Mouse (Mus musculus) stomach, embryonic 14.5 days (tissue): Measurements from ENCODE around the gene Lix1l. TPM values are rescaled to one million over a fixed set of nuclear protein-coding genes. Genes with fewer than 3 reads are reported as not detected.
"Not testable (repeated sequence)": the region's sequence is repeated elsewhere in the genome, so short reads cannot be mapped to it uniquely, and the experiment has no call there.

ENCODE experiments used
- ATAC-seq: fragments of 200-750 bp; cut with Nextera tagmentation; 2 replicates; pipeline ENCODE4 v1.8.0; 2017; ENCODE audit warnings: low read depth, moderate TSS enrichment; ENCODE audit not compliant: insufficient number of reproducible peaks, insufficient read depth, low FRiP score
- H3K27ac ChIP-seq: fragments of 300-500 bp; sonication (generic); 2 replicates; pipeline ENCODE4 v1.5.1; 2014; ENCODE audit warnings: mild to moderate bottlenecking, low read length, moderate library complexity, mixed read lengths
- H3K27me3 ChIP-seq: fragments of 300-500 bp; sonication (generic); 2 replicates; pipeline ENCODE4 v1.6.1; 2014; ENCODE audit warnings: low read length, control low read depth, mixed read lengths; ENCODE audit not compliant: control insufficient read depth, insufficient read depth
- H3K36me3 ChIP-seq: fragments of 300-500 bp; sonication (generic); 2 replicates; pipeline ENCODE4 v1.6.1; 2014; ENCODE audit warnings: mild to moderate bottlenecking, control low read depth, low read length, moderate library complexity, mixed read lengths; ENCODE audit not compliant: control insufficient read depth, insufficient read depth
- H3K4me1 ChIP-seq: fragments of 300-500 bp; sonication (generic); 2 replicates; pipeline ENCODE4 v1.6.1; 2014; ENCODE audit warnings: low read length, control low read depth, mixed read lengths; ENCODE audit not compliant: control insufficient read depth, insufficient read depth
- H3K4me2 ChIP-seq: fragments of 300-500 bp; sonication (generic); replicated peaks from 2 replicates; pipeline ENCODE4 v1.6.1; 2014; ENCODE audit warnings: low read depth, low read length, control low read depth
- H3K4me3 ChIP-seq: fragments of 300-500 bp; sonication (generic); 2 replicates; pipeline ENCODE4 v1.5.1; 2014; ENCODE audit warnings: low read depth, low read length, control low read depth
- H3K9ac ChIP-seq: fragments of 300-500 bp; sonication (generic); replicated peaks from 2 replicates; pipeline ENCODE4 v1.6.1; 2014; ENCODE audit warnings: low read depth, mild to moderate bottlenecking, control low read depth, low read length, moderate library complexity, mixed read lengths
- H3K9me3 ChIP-seq: fragments of 300-500 bp; sonication (generic); 2 replicates; pipeline ENCODE4 v1.6.1; 2016; ENCODE audit warnings: low read depth, low read length, control low read depth; ENCODE audit not compliant: control insufficient read depth
- WGBS: fragments of 180-500 bp; shearing (Covaris S2); extraction: QIAGEN DNeasy Blood & Tissue Kit; methylation state at CpG from one replicate; pipeline ENCODE4 v1.1.7; 2014; 5-methylcytosine and 5-hydroxymethylcytosine counted together
- polyA plus RNA-seq: library from polyadenylated mRNA; unstranded; fragments of >200 nt; fragmentation: Nextera tagmentation; extraction: Ambion mirVana; gene quantifications from 2 replicates; pipeline ENCODE4 v1.2.1, GENCODE M21; 2014

Lix1l gene
- polyA plus RNA-seq, 1 experiment from 2014 or later = 10.6 TPM

DNA sequence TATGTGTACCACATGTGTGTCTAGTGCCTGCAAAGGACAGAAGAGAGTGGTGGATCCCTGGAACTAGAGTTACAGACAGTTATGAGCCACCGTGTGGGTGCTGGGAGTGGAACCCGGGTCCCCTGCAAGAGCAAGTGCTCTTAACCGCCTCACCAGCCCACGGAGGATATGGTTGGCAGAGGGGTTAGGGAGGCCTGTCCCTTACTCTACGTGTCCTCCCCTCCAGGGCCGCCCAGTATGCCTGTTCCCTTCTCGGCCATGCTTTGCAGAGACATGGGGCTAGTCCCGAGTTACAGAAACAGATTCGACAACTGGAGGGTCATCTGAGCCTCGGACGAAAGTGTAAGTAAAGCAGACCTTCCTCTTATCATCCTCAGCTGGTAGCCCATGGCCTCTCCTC lies 35.5 kb downstream of the Lix1l start:
- ATAC-seq = no peak
- H3K4me1 ChIP-seq = peaks cover 10% of the 10 kb centered on the region
- no peaks in the 10 kb centered on the region for H3K9me3 ChIP-seq
- peak overlapping the region; percentile 54 for H3K4me2 ChIP-seq
- whole genome bisulfite sequencing = 69% methylated on average over 11 of the region's 11 CpGs
- peak overlapping the region; percentile 45 for H3K4me3 ChIP-seq
- H3K27me3 ChIP-seq = no peaks in the 10 kb centered on the region
- H3K9ac ChIP-seq = peak overlapping the region; percentile 43; the same call in 1 of the 2 replicates
- H3K27ac ChIP-seq = no peak overlapping the region
- H3K36me3 ChIP-seq = peaks cover 44% of the 10 kb centered on the region

DNA sequence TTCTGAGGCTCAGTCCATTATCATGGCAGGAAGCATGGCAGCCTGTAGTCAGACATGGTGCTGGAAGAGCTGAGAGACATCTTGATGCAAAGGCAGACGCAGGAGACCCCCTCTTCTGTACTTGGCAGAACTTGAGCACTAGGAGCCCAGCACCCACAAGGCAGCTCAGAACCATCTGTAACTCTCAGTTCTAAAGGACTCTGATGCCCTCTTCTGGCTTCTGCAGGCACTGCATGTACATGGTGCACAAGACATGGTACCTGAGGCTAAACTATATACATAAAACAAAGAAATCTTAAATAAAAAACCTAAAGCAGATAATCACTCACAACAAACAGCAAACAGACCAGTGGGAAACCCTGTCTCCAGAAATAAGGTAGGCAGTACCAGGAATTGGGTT lies 38.3 kb downstream of the Lix1l start:
- Histone ChIP-seq H3K27me3 (no peaks in the 10 kb centered on the region), H3K9me3 (no peaks in the 10 kb centered on the region), H3K9ac (no peak overlapping the region), H3K27ac (no peak overlapping the region), H3K4me3 (no peak overlapping the region), H3K4me2 (no peak overlapping the region), H3K36me3 (peaks cover 36% of the 10 kb centered on the region), H3K4me1 (peaks cover 10% of the 10 kb centered on the region)
- 86% methylated on average over 1 of the region's 1 CpGs for WGBS
- no peak for ATAC-seq

DNA sequence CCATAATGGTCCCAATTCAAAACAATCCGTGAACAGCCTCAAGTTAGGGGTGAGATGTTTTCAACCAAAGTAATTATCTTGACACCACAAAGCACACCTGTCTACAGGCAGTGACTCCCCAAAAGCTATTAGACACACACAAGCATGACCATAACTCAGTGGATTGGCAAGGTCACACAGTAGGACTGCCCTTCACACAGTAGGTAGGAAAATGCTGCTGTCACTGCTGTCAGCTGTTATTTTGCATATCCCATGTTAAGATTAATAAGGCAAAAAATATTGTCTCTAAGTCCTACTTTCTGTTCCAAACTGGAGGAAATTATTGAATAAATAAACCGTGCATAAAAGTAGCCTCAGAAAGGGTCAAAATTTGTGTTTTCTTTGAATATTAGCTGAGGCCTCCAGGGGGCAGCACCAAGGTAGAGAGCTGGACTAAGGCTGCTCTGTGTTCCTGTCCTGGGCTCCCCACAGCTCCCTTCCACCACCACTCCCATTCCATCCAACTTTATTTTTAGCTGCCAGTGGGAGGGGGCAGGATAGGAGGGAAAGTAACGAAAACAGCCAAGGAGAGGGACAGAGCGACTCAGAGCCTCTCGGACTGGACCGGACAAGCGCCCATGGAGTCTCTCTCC lies 44.2 kb downstream of the Lix1l start, which contains the start of gene Itga10:
Gene Itga10, plus strand, starts transcription at position 567 of the 632 bp plus-strand sequence.
- Histone ChIP-seq H3K4me1 (no peaks in the 10 kb centered on the region), H3K27ac (no peak within 1 kb of the TSS), H3K36me3 (peaks cover 18% of the 10 kb centered on the region), H3K9ac (no peak within 1 kb of the TSS), H3K9me3 (no peaks in the 10 kb centered on the region), H3K4me3 (no peak within 1 kb of the TSS), H3K4me2 (no peak within 1 kb of the TSS), H3K27me3 (no peaks in the 10 kb centered on the region)
- WGBS = 47% methylated on average over 7 of the region's 7 CpGs
- no peak for ATAC-seq

DNA sequence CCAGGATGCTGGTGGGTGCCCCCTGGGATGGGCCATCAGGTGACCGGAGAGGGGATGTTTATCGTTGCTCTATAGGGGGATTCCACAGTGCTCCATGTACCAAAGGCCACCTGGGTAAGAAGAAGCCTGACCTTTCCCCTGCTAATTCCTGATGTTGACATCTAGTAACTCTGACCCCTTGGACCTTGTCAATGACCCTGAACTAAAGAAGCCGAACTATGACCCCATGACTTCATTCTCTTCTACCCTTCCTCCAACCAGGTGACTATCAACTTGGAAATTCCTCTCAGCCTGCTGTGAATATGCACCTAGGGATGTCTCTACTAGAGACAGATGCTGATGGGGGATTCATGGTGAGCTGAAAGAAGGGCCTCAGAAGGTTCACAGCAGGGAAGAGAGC lies 46.4 kb downstream of the Lix1l start:
- 80% methylated on average over 3 of the region's 3 CpGs for WGBS
- H3K27me3 ChIP-seq = no peaks in the 10 kb centered on the region
- no peak overlapping the region for H3K4me2 ChIP-seq
- H3K4me1 ChIP-seq = no peaks in the 10 kb centered on the region
- H3K36me3 ChIP-seq = peaks cover 10% of the 10 kb centered on the region
- no peak overlapping the region for H3K27ac ChIP-seq
- H3K9me3 ChIP-seq = no peaks in the 10 kb centered on the region
- no peak for ATAC-seq
- no peak overlapping the region for H3K9ac ChIP-seq
- no peak overlapping the region for H3K4me3 ChIP-seq

DNA sequence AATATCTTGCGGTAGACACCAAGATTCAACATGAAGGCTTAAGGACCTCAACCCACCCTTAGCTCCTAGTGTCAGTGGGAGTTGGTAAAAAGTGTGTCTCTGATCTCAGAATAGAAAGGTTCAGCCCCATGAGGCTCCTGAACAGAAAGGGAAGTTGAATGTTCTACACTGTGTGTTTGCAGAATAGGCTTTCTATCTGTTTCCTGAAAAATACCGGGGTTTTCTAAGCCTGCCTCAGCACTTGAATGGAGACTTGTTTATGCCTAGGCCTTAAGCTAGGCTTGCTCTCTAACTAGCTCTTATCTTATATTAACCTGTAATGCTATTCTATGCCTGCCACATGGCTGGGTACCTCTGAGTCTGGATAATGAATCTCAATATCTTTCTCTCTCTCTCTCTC lies 60.0 kb downstream of the Lix1l start:
- H3K4me1 ChIP-seq = peaks cover 7% of the 10 kb centered on the region; the same call in 1 of the 2 replicates
- H3K27ac ChIP-seq = no peak overlapping the region
- ATAC-seq = no peak
- WGBS = 76% methylated on average over 2 of the region's 2 CpGs
- H3K27me3 ChIP-seq = no peaks in the 10 kb centered on the region
- H3K9ac ChIP-seq = no peak overlapping the region
- no peak overlapping the region for H3K4me2 ChIP-seq
- H3K36me3 ChIP-seq = no peaks in the 10 kb centered on the region; the same call in 1 of the 2 replicates
- no peaks in the 10 kb centered on the region for H3K9me3 ChIP-seq
- no peak overlapping the region for H3K4me3 ChIP-seq

DNA sequence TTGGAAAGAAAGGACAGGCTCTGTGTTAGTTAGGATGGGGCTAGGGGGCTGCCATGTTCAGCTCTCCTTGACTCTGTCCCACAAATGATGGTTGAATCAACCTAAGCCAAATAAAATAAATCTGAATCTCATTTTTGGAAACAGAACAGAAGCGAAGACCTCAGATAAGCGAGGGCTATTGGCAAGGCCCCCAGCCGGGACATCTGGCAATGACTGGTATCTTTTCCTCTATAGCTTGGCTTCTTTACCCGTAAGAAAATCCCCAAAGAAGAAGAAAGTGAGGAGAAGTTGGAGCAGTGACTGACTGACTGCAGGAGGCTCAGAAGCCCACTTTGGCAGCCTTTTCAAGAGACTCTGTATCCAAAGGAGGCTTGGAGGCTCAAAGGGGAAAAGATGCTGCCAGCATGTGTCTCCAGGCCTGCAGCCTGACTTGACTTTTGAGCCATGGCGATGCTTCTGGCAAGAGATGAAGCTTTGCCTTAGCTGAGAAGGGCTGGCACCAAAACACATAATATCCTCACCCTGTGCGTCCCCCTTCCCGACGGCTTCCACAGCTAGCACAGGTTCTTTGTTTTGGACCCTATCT lies 61.9 kb downstream of the Lix1l start:
- 43% methylated on average over 8 of the region's 8 CpGs for WGBS
- Histone ChIP-seq H3K27me3 (no peaks in the 10 kb centered on the region), H3K9ac (no peak overlapping the region), H3K4me1 (peaks cover 7% of the 10 kb centered on the region; the same call in 1 of the 2 replicates), H3K4me3 (0 out of 2 replicates have a peak overlapping the region, but pooled peaks have one; percentile 9), H3K4me2 (peak overlapping the region; percentile 41), H3K9me3 (no peaks in the 10 kb centered on the region), H3K27ac (peak overlapping the region; percentile 34; the same call in 1 of the 2 replicates), H3K36me3 (no peaks in the 10 kb centered on the region)
- ATAC-seq = no peak

DNA sequence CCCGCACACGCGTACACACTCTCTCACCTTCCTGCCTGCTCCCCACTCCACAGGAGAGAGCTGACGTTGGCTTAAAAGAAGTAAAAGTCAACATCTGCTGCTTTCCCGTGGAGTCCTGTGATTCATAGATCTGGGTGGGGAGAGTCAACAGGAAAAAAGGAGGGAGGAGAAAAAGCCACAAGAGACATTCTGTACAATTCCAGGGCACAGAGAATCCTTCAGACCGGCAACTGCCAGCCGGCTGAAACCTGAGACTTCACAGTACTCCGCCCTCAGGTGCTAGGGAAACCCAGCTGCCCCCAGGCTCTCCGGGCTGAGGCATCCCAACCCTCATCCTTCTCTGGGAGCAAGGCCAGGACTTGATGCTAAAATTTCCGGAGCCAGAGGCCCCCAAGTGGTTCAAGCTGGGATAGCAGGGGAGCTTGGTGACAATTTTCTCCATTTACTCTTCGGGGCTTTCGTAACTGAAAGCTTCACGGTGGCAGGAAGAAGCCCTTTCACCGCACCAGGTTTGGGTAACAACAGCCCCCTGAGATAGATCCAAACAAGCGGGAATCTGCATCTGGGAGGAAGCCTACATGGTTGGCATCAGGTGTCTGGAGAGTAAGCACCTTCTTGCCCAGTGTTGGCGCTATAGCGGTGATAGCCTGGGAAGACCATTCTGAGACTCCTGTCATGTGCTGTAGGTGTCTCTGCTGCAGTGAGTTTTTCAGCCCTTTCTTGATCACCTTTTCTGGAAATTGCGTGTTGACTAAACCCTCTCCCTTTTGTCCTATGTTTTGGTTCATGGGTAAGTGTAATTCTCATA lies 62.7 kb downstream of the Lix1l start:
- H3K36me3 ChIP-seq = no peaks in the 10 kb centered on the region
- H3K4me1 ChIP-seq = peaks cover 7% of the 10 kb centered on the region; the same call in 1 of the 2 replicates
- H3K4me2 ChIP-seq = peak overlapping the region; percentile 41
- peak; percentile 92 for ATAC-seq
- H3K4me3 ChIP-seq = peak overlapping the region; percentile 9
- no peaks in the 10 kb centered on the region for H3K9me3 ChIP-seq
- H3K9ac ChIP-seq = no peak overlapping the region
- H3K27me3 ChIP-seq = no peaks in the 10 kb centered on the region
- 6% methylated on average over 18 of the region's 18 CpGs for WGBS
- peak overlapping the region; percentile 34; the same call in 1 of the 2 replicates for H3K27ac ChIP-seq

DNA sequence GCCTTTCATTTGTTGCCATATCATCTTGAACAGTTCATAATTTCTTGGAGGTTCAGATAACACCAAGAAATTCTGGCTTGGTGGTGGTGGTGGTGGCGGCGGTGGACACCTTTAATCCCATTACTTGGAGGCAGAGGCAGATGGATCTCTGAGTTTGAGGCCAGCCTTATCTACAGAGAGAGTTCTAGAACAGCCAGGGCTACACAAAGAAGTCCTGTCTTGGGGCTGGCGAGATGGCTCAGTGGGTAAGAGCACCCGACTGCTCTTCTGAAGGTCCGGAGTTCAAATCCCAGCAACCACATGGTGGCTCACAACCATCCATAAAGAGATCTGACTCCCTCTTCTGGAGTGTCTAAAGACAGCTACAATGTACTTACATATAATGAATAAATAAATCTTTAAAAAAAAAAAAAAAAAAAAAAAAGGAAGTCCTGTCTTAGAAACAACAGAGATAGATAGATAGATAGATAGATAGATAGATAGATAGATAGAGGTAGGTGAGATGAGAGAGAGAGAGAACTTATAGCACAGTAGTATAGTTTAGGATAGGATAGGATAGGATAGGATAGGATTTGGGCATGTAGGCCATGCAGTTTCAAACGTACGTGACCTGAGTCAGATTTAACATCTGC lies 64.9 kb downstream of the Lix1l start:
- H3K36me3 ChIP-seq, H3K9ac ChIP-seq, H3K4me2 ChIP-seq, H3K27ac ChIP-seq, ATAC-seq, H3K9me3 ChIP-seq, H3K27me3 ChIP-seq, H3K4me3 ChIP-seq: not testable (repeated sequence)
- WGBS = 87% methylated on average over 7 of the region's 7 CpGs
- peaks cover 12% of the 10 kb centered on the region for H3K4me1 ChIP-seq
